Mouse (Mus musculus): ENCODE data around the gene Csnk1e. TPM values are rescaled to one million over a fixed set of nuclear protein-coding genes. Genes with fewer than 3 reads are reported as not detected.
A peak's percentile ranks its signal among the peaks of the same experiment; 100 is the strongest.

The Csnk1e gene
- polyA plus RNA-seq, 1 experiment from 2014 or later, result 53.9 TPM

DNA sequence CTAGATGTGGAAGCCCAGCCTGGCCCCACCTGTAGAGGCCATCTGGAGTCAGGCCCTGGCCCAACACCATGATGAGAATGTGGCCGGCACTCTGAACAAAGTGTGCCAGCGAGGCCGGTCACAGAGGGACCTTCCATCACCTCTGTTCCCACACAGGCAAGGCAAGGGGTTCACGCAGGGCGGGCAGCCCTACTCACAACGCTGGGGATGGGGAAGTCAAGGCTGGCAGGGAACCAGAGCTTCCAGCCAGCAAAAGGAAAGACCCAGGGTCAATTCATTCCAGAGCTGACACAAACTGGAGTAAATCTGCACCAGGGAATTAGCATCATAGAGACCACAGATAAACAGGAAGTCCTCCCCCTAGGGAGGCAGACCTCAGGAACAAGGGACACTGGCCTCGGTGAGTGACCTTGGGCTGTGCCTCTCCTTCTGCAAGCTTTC lies 18.9 kb downstream of the Csnk1e start:
- 40% methylated on average over 7 of the region's 7 CpGs for WGBS
- peak; percentile 47 for DNase-seq (ENCODE audit: low spot score)
- peak overlapping the region; percentile 54; the same call in 1 of the 2 replicates for H3K27ac ChIP-seq
- H3K4me3 ChIP-seq (replicated peaks; ENCODE audit: low read depth, low read length), result no peak overlapping the region
- peaks cover 60% of the 10 kb centered on the region for H3K4me1 ChIP-seq (replicated peaks; ENCODE audit: insufficient read depth, low read length)
- peaks cover 15% of the 10 kb centered on the region for H3K36me3 ChIP-seq (ENCODE audit: insufficient read depth, low read length)
- H3K9me3 ChIP-seq (replicated peaks; ENCODE audit: low read length), result no peaks in the 10 kb centered on the region
- H3K4me2 ChIP-seq (ENCODE audit: low read length), result no peak overlapping the region
- no peak overlapping the region for H3K9ac ChIP-seq (ENCODE audit: low read depth, low read length)
- ATAC-seq (replicated peaks; ENCODE audit: low FRiP score, low read depth), result no peak
- no peaks in the 10 kb centered on the region for H3K27me3 ChIP-seq (ENCODE audit: insufficient read depth, low read length)
- TF ChIP-seq CTCF (IDR thresholded peaks at IDR 0.05; ENCODE audit: low read depth), result no peak

DNA sequence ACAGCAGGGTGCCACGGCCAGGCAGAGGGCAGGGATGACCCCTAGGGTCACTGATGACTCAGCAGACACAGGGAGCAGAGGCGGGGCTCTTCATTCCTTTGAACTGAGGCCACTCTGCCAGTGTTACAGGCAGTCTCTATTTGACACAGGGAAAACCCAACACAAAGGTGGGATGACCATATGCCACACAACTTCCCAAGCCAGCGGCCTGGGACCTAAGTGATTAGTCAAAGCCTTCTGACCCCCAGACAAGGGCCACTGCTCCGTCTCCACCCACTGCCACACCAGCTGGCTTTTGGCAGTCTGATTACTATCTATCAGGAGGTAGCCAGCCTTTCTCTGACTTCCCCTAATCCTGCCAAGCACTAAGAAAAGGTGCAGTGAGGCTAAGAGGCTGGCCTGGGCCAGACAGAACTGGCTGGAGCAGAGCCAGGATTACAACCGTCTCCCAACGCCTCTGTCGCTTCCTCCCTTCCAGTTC lies 20.1 kb downstream of the Csnk1e start:
- 0 out of 2 replicates have a peak, but pooled peaks have one; percentile 43 for ATAC-seq (replicated peaks; ENCODE audit: low FRiP score, low read depth)
- H3K36me3 ChIP-seq (ENCODE audit: insufficient read depth, low read length), result peaks cover 23% of the 10 kb centered on the region

DNA sequence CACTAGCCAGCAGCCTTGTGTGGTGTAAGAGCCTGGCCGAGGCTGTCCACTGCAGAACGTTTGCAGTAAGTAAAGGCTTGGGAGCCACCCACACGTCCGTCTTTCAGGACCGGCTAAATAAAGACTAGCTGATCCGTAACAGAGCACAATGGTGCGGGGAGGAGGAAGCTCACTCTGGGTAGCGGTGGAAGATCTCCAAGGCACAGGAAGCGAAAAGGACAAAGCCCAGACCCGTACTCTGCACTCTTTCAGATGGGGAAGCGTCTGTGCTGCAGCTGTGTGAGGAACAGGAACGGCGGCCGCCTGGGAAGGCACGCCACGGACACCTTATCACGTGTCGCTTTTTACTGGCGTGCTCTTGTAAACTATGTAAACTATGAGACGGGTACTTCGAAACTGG lies 22.5 kb downstream of the Csnk1e start:
- TF ChIP-seq CTCF (IDR thresholded peaks at IDR 0.05; ENCODE audit: low read depth), result no peak
- Histone ChIP-seq H3K27me3 (ENCODE audit: insufficient read depth, low read length) (no peaks in the 10 kb centered on the region), H3K9me3 (replicated peaks; ENCODE audit: low read length) (no peaks in the 10 kb centered on the region), H3K9ac (ENCODE audit: low read depth, low read length) (no peak overlapping the region), H3K27ac (peak overlapping the region; percentile 58), H3K4me2 (ENCODE audit: low read length) (0 out of 2 replicates have a peak overlapping the region, but pooled peaks have one; percentile 3), H3K36me3 (ENCODE audit: insufficient read depth, low read length) (peaks cover 33% of the 10 kb centered on the region), H3K4me3 (replicated peaks; ENCODE audit: low read depth, low read length) (no peak overlapping the region), H3K4me1 (replicated peaks; ENCODE audit: insufficient read depth, low read length) (peaks cover 29% of the 10 kb centered on the region)
- DNase-seq (ENCODE audit: low spot score), result peak; percentile 53
- no peak for ATAC-seq (replicated peaks; ENCODE audit: low FRiP score, low read depth)
- WGBS, result 52% methylated on average over 21 of the region's 21 CpGs

More for the DNA sequence above, 20.1 kb downstream of the Csnk1e start:
- Histone ChIP-seq H3K9me3 (replicated peaks; ENCODE audit: low read length) (no peaks in the 10 kb centered on the region), H3K27me3 (ENCODE audit: insufficient read depth, low read length) (no peaks in the 10 kb centered on the region), H3K4me2 (ENCODE audit: low read length) (peak overlapping the region; percentile 5; the same call in 1 of the 2 replicates), H3K27ac (peak overlapping the region; percentile 54), H3K4me3 (replicated peaks; ENCODE audit: low read depth, low read length) (no peak overlapping the region), H3K9ac (ENCODE audit: low read depth, low read length) (peak overlapping the region; percentile 31; the same call in 1 of the 2 replicates), H3K4me1 (replicated peaks; ENCODE audit: insufficient read depth, low read length) (peaks cover 51% of the 10 kb centered on the region)
- WGBS, result 36% methylated on average over 7 of the region's 7 CpGs
- TF ChIP-seq CTCF (IDR thresholded peaks at IDR 0.05; ENCODE audit: low read depth), result no peak
- DNase-seq (ENCODE audit: low spot score), result peak; percentile 43

DNA sequence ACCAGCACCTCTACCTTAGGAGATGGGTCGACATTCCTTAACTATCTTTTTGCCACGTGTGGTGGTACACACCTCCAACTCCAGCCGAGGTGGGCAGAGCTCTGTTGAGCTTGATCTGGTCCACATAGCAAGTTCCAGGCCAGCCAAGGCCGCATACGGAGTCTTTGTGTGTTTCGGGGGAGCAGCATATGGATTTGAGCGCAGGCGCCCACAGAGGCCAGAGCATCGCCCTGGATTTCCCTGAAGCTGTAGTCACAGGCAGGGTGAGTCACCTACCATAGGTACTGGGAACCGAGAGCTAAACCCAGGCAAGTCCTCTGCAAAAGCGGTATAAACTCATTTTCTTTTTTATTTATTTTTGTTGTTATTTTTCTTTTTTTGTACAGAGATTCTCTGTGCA lies 23.0 kb downstream of the Csnk1e start:
- ATAC-seq (replicated peaks; ENCODE audit: low FRiP score, low read depth) (no peak), DNase-seq (ENCODE audit: low spot score) (no peak)
- Histone ChIP-seq H3K9me3 (replicated peaks; ENCODE audit: low read length) (no peaks in the 10 kb centered on the region), H3K4me1 (replicated peaks; ENCODE audit: insufficient read depth, low read length) (peaks cover 28% of the 10 kb centered on the region), H3K9ac (ENCODE audit: low read depth, low read length) (0 out of 2 replicates have a peak overlapping the region, but pooled peaks have one; percentile 1), H3K4me3 (replicated peaks; ENCODE audit: low read depth, low read length) (no peak overlapping the region), H3K27me3 (ENCODE audit: insufficient read depth, low read length) (no peaks in the 10 kb centered on the region), H3K36me3 (ENCODE audit: insufficient read depth, low read length) (peaks cover 30% of the 10 kb centered on the region), H3K4me2 (ENCODE audit: low read length) (no peak overlapping the region), H3K27ac (peak overlapping the region; percentile 58)
- WGBS, result 79% methylated on average over 11 of the region's 11 CpGs
- TF ChIP-seq CTCF (IDR thresholded peaks at IDR 0.05; ENCODE audit: low read depth), result no peak

DNA sequence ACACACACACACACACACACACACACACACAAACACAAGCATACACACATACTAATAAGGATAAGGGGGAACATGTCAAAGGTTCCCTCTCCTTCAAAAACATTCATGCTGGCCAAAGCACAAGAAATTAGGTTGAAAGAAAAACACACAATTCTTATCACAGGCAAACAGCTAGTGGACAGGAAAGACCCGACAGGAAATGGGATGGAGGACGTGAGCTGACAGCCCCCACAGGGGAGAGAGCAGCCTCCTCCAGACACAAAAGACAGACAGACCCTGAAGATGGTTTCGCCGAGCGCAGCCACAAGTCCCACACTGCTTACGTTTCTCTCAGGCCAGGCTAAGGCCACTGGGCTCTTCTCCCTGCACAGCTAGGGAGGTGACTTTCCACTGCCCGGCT lies 23.4 kb downstream of the Csnk1e start:
- no peaks in the 10 kb centered on the region for H3K27me3 ChIP-seq (ENCODE audit: insufficient read depth, low read length)
- 47% methylated on average over 7 of the region's 7 CpGs for WGBS
- DNase-seq (ENCODE audit: low spot score), result peak; percentile 59
- H3K36me3 ChIP-seq (ENCODE audit: insufficient read depth, low read length), result peaks cover 30% of the 10 kb centered on the region
- no peaks in the 10 kb centered on the region for H3K9me3 ChIP-seq (replicated peaks; ENCODE audit: low read length)
- H3K4me1 ChIP-seq (replicated peaks; ENCODE audit: insufficient read depth, low read length), result peaks cover 24% of the 10 kb centered on the region
- no peak overlapping the region for H3K4me3 ChIP-seq (replicated peaks; ENCODE audit: low read depth, low read length)
- 0 out of 2 replicates have a peak overlapping the region, but pooled peaks have one; percentile 1 for H3K9ac ChIP-seq (ENCODE audit: low read depth, low read length)
- TF ChIP-seq CTCF (IDR thresholded peaks at IDR 0.05; ENCODE audit: low read depth), result no peak
- no peak for ATAC-seq (replicated peaks; ENCODE audit: low FRiP score, low read depth)
- H3K27ac ChIP-seq, result peak overlapping the region; percentile 58; the same call in 1 of the 2 replicates
- H3K4me2 ChIP-seq (ENCODE audit: low read length), result no peak overlapping the region

DNA sequence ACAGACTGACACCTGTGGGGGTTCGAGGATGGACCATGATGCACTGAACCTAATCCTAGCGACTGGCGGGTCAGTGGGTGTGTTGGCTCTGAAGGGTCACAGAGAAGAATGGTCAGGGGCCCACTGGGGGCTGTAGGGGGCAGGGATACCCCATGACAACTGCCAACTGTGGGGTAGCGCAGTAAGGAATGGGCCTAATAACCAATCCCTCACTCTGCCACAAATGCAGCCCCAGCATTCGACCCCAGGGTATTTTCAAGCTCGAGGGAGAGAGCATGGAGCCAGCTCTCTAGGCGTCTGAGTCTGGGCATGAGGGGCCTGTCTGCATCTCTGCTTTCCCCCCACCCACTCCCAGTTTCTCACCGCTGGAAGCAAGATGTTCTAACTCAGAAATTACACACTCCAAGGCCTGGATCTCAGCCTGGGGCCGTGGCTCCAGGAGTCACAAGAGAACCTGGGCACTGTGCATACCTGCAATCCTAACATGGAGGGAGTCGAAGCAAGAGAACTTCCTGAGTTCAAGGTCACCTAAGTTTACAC lies 24.8 kb downstream of the Csnk1e start:
- Histone ChIP-seq H3K4me2 (ENCODE audit: low read length) (no peak overlapping the region), H3K27me3 (ENCODE audit: insufficient read depth, low read length) (no peaks in the 10 kb centered on the region), H3K4me3 (replicated peaks; ENCODE audit: low read depth, low read length) (no peak overlapping the region), H3K9me3 (replicated peaks; ENCODE audit: low read length) (no peaks in the 10 kb centered on the region), H3K9ac (ENCODE audit: low read depth, low read length) (no peak overlapping the region), H3K36me3 (ENCODE audit: insufficient read depth, low read length) (peaks cover 44% of the 10 kb centered on the region), H3K4me1 (replicated peaks; ENCODE audit: insufficient read depth, low read length) (peaks cover 10% of the 10 kb centered on the region), H3K27ac (no peak overlapping the region)
- DNase-seq (ENCODE audit: low spot score) (no peak), ATAC-seq (replicated peaks; ENCODE audit: low FRiP score, low read depth) (no peak)
- TF ChIP-seq CTCF (IDR thresholded peaks at IDR 0.05; ENCODE audit: low read depth), result no peak
- WGBS, result 71% methylated on average over 10 of the region's 10 CpGs
